Mouse (Mus musculus) brain, embryonic 14.5 days (tissue): ENCODE measurements around the gene Decr2.

Source experiments
- CTCF ChIP-seq: fragments of 200-500 bp; IDR thresholded peaks from 2 replicates; pipeline ENCODE4 v1.5.1; 2012; ENCODE audit warnings: inconsistent platforms, mild to moderate bottlenecking, moderate library complexity, borderline replicate concordance; ENCODE audit not compliant: insufficient read depth, insufficient read length; ENCODE audit errors: extremely low read depth
- POLR2A ChIP-seq: fragments of 200-500 bp; IDR thresholded peaks from 2 replicates; pipeline ENCODE4 v1.6.1; 2012; ENCODE audit warnings: mild to moderate bottlenecking, inconsistent platforms, borderline replicate concordance; ENCODE audit not compliant: poor library complexity, insufficient read depth, insufficient read length, severe bottlenecking; ENCODE audit errors: extremely low read depth

GRCm38 (mm10) chr17:26122431-26123140 is 32.4 kb upstream of the Decr2 start:
- TF ChIP-seq CTCF (no peak), POLR2A (no peak)
